18 mouse cellular contexts compared by ENCODE assay signal in the genomic region with DNA sequence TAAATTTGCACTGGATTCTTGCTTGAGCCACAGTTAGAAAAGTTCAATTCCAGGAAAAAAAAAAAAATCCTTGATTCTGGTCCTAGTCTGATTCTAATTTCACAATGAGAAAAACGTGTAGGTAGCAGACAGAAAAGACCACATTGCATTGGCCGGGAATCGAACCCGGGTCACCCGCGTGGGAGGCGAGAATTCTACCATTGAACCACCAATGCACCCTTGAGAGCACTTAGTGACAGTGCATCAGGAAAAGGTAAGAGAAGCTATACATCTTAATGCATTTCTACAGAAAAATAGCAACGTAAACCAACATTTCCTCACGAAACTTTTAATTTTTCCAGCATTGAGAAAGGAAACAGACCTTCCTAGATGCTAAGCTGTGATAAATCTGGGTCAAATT. TPM values are rescaled to one million over a fixed set of nuclear protein-coding genes. Genes with fewer than 3 reads are reported as not detected.
A peak's percentile ranks its signal among the peaks of the same experiment; 100 is the strongest.
DNase-seq lines count a peak whose midpoint lies in the region; TF ChIP-seq lines count a peak whose summit lies in the region.
"Had no signal": no experiment of that assay in that cellular context is flagged by ENCODE, and none has a peak within 500 bp of the region (broad histone marks: within the 10 kb centered on the region; RNA-seq: fewer than 3 reads in every experiment).

No protein-coding gene starts in this region.

- H3K79me2 ChIP-seq in CH12.LX (replicated peaks; ENCODE audit: control insufficient read depth, extremely low read depth, insufficient read depth, poor library complexity, severe bottlenecking) = no peaks in the 10 kb centered on the region

- no peak for TF ChIP-seq EP300 in CH12.LX (IDR thresholded peaks at IDR 0.05; ENCODE audit: low read length)

- TF ChIP-seq RAD21 in CH12.LX (IDR thresholded peaks at IDR 0.05; ENCODE audit: low read depth, low read length) = no peak

- no peak for TF ChIP-seq POLR2A in CH12.LX (IDR thresholded peaks at IDR 0.05; ENCODE audit: low read depth, low read length)

- peaks cover 5 to 24% of the 10 kb centered on the region in 2 experiments for H3K4me1 ChIP-seq in CH12.LX (ENCODE audit: control insufficient read depth in 1 of 2, insufficient read depth in 2 of 2)
- H3K4me1 ChIP-seq: forebrain, embryonic 13.5 days; lung, embryonic 15.5 days had no signal

- peak overlapping the region; percentile 32; the same call in 1 of the 2 replicates for H3K4me2 ChIP-seq in CH12.LX (ENCODE audit: insufficient read depth, low read depth, poor library complexity, severe bottlenecking)
- H3K4me2 ChIP-seq: forebrain, embryonic 13.5 days; heart, embryonic 15.5 days; hindbrain, embryonic 14.5 days; lung, embryonic 15.5 days had no signal

- H3K36me3 ChIP-seq in CH12.LX (replicated peaks in 1 of 2; ENCODE audit: control insufficient read depth in 1 of 2, insufficient read depth in 1 of 2, low read length in 1 of 2) = no peaks in the 10 kb centered on the region
- H3K36me3 ChIP-seq: heart, embryonic 15.5 days; lung, embryonic 15.5 days had no signal

- in situ Hi-C loops in CH12.LX (cut with MboI; ENCODE audit: low pct_ligation_motif_present, low pct_unique_long_range_greater_than_20kb, low sequenced_read_pairs) = no loop called here

- dilution Hi-C loops in CH12.LX (cut with MboI; ENCODE audit: extremely low pct_ligation_motif_present, extremely low pct_unique_long_range_greater_than_20kb, low sequenced_read_pairs) = no loop called here

- H3K27me3 ChIP-seq in CH12.LX (replicated peaks) = peaks cover 2% of the 10 kb centered on the region

- no peak overlapping the region for H3K4me3 ChIP-seq in layer of hippocampus, adult 2 months
- peak overlapping the region in 2 of 3 experiments; percentile 12 to 40 for H3K4me3 ChIP-seq in CH12.LX (replicated peaks in 1 of 3; ENCODE audit: low read depth in 2 of 3, low read length in 2 of 3, poor library complexity in 1 of 3)
- H3K4me3 ChIP-seq: forebrain, embryonic 13.5 days; heart, embryonic 15.5 days; lung, embryonic 15.5 days; myocyte had no signal

- DNase-seq in layer of hippocampus, adult 2 months (ENCODE audit: low spot score in 2 of 2) = no peak
- DNase-seq in layer of hippocampus, adult 9-10 months (ENCODE audit: low spot score) = no peak
- DNase-seq in CH12.LX (ENCODE audit: extremely low read depth) (peak; percentile 65), ZHBTc4 (ENCODE audit: low read depth, low spot score) (peak; percentile 67), liver (peak; percentile 72)
- DNase-seq in kidney, adult 8-10 months = no peak
- DNase-seq in heart, adult 8-10 months (ENCODE audit: low spot score) = no peak
- DNase-seq in B cell, adult 2 months = no peak
- DNase-seq: adrenal gland, postnatal 36 days; cerebellum, adult 11 months had no signal

- H3K9me3 ChIP-seq in CH12.LX (replicated peaks; ENCODE audit: low read length) = no peaks in the 10 kb centered on the region
- H3K9me3 ChIP-seq: forebrain, embryonic 13.5 days; heart, embryonic 15.5 days; lung, embryonic 15.5 days had no signal

- no peak overlapping the region for H3K9ac ChIP-seq in CH12.LX (ENCODE audit: insufficient read depth, low read depth)
- H3K9ac ChIP-seq: forebrain, embryonic 13.5 days; heart, embryonic 15.5 days; hindbrain, embryonic 14.5 days; lung, embryonic 15.5 days had no signal

- TF ChIP-seq CTCF in layer of hippocampus, adult 2 months (conservative IDR thresholded peaks at IDR 0.05) = no peak
- TF ChIP-seq CTCF in CH12.LX (conservative IDR thresholded peaks at IDR 0.05 in 1 of 2, IDR thresholded peaks at IDR 0.05 in 1 of 2; ENCODE audit: low read depth in 2 of 2, low read length in 2 of 2) = no peak

- peak overlapping the region; percentile 49 for H3K27ac ChIP-seq in layer of hippocampus, adult 2 months
- no peak overlapping the region for H3K27ac ChIP-seq in CH12.LX (ENCODE audit: insufficient read depth, low read depth)
- H3K27ac ChIP-seq: forebrain, embryonic 13.5 days; heart, embryonic 15.5 days; hindbrain, embryonic 14.5 days; lung, embryonic 15.5 days had no signal

TF ChIP-seq in CH12.LX, 34 proteins besides CTCF, POLR2A, EP300 and RAD21:
- TF ChIP-seq ZNF384 (IDR thresholded peaks at IDR 0.05; ENCODE audit: low read depth, low read length) = no peak
- TF ChIP-seq KAT2A (IDR thresholded peaks at IDR 0.05; ENCODE audit: insufficient replicate concordance, low read length) = 0 out of 2 replicates have a peak, but pooled peaks have one; percentile 54
- peak; percentile 96 for TF ChIP-seq MAFK (IDR thresholded peaks at IDR 0.05; ENCODE audit: insufficient replicate concordance, low read length)
- TF ChIP-seq MYC (IDR thresholded peaks at IDR 0.05; ENCODE audit: low read depth, low read length) = no peak
- TF ChIP-seq E2F4 (IDR thresholded peaks at IDR 0.05; ENCODE audit: insufficient replicate concordance, low read depth, low read length) = 0 out of 2 replicates have a peak, but pooled peaks have one; percentile 47
- TF ChIP-seq SMC3 (IDR thresholded peaks at IDR 0.05; ENCODE audit: low read depth, low read length) = no peak
- TF ChIP-seq SIN3A (IDR thresholded peaks at IDR 0.05; ENCODE audit: low read length) = no peak
- TF ChIP-seq USF1 (IDR thresholded peaks at IDR 0.05; ENCODE audit: low read depth, low read length) = no peak
- TF ChIP-seq IRF4 (IDR thresholded peaks at IDR 0.05; ENCODE audit: low read depth, low read length) = no peak
- TF ChIP-seq TBP (conservative IDR thresholded peaks at IDR 0.05; ENCODE audit: low read depth, low read length) = peak; percentile 100
- no peak for TF ChIP-seq CHD1 (IDR thresholded peaks at IDR 0.05; ENCODE audit: low read depth, low read length)
- TF ChIP-seq NRF1 (IDR thresholded peaks at IDR 0.05; ENCODE audit: low read depth, low read length) = peak; percentile 54
- TF ChIP-seq ELF1 (IDR thresholded peaks at IDR 0.05; ENCODE audit: low read depth, low read length) = peak; percentile 97

RNA-seq across cellular contexts. Expression of gene BC107364, which starts 28.2 kb away (rescaled TPM):
- total RNA-seq in layer of hippocampus, adult 2 months (2021) = not detected
- 0.13 TPM in 1 of 2 replicates, not detected in the other for total RNA-seq in CH12.LX (2012; rRNA removed)
- not detected in 2 replicates for total RNA-seq in CH12.LX (2014; rRNA removed)
- not detected in 2 replicates for polyA plus RNA-seq in CH12.LX (2012; ENCODE audit: insufficient read length, low read depth)
- not detected for total RNA-seq in heart, adult 8-10 months (2022)
- total RNA-seq: adrenal gland, postnatal 36 days; gastrocnemius, adult 18-20 months; layer of hippocampus, postnatal 10 days; left cerebral cortex, postnatal 36 days had no signal
- polyA plus RNA-seq: forebrain, embryonic 13.5 days; hindbrain, embryonic 14.5 days; myocyte had no signal

Comparison
In these comparisons a context has a peak if more than half of its experiments do, and no peak if none do; other contexts are left out.
1. DNase-seq: peak in CH12.LX (single experiment), ZHBTc4 (single experiment) and liver (single experiment); none in layer of hippocampus, adult 2 months (0 of 2), layer of hippocampus, adult 9-10 months (single experiment), kidney, adult 8-10 months (0 of 2), heart, adult 8-10 months (single experiment) and B cell, adult 2 months (0 of 2).